Mouse (Mus musculus): ENCODE data around the gene Pecam1. TPM values are rescaled to one million over a fixed set of nuclear protein-coding genes. Genes with fewer than 3 reads are reported as not detected.

Pecam1 gene
- total RNA-seq, 1 experiment = 83.9 TPM

DNA sequence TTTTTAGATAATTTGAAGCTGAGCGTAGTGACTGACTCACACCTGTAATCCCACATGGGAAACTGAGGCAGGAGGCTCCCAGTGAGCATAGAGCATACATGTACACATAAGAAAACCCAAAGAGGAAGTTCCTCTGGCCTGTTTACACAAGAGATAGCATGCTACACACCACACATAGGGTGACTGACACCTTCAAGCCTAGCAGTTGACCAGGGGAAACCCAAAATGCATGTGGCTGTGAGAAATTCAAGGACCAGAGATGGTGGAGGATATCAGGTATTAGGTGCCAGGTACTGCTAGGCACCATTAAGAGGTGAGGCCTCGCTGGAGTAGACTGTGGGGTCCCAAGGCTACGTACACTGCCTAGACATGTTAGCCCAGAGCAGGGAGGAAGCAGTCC is 47.8 kb downstream of the Pecam1 start:
- H3K36me3 ChIP-seq (ENCODE audit: control insufficient read depth, insufficient read depth, low read length, poor library complexity, severe bottlenecking) = peaks cover 30% of the 10 kb centered on the region
- TF ChIP-seq HCFC1 (IDR thresholded peaks at IDR 0.05; ENCODE audit: borderline replicate concordance, insufficient read depth, low read length) = no peak
- TF ChIP-seq ZC3H11A (IDR thresholded peaks at IDR 0.05; ENCODE audit: borderline replicate concordance, low read depth, low read length) = no peak
- TF ChIP-seq CHD2 (IDR thresholded peaks at IDR 0.05; ENCODE audit: low read depth, low read length) = no peak
- no peak for TF ChIP-seq ZNF384 (IDR thresholded peaks at IDR 0.05; ENCODE audit: low read depth, low read length)
- TF ChIP-seq MAFK (IDR thresholded peaks at IDR 0.05; ENCODE audit: insufficient read depth, low read depth, low read length) = no peak
- no peak overlapping the region for H3K9ac ChIP-seq (ENCODE audit: insufficient read depth, low read depth, low read length, poor library complexity, severe bottlenecking)
- in situ Hi-C loops (cut with MboI; ENCODE audit: low sequenced_read_pairs in 2 of 2, unreplicated experiment in 2 of 2) = no loop called here
- peaks cover 6 to 24% of the 10 kb centered on the region in 2 experiments; a peak in 3 of 4 replicates for H3K4me1 ChIP-seq (ENCODE audit: control insufficient read depth in 2 of 2, insufficient read depth in 2 of 2, low read length in 2 of 2, poor library complexity in 1 of 2)
- DNase-seq (ENCODE audit: low read depth, low spot score) = no peak
- no peak overlapping the region for H3K27ac ChIP-seq (ENCODE audit: insufficient read depth, low read depth, low read length, poor library complexity, severe bottlenecking)
- H3K4me3 ChIP-seq (ENCODE audit: insufficient read depth in 1 of 2, low read depth in 1 of 2, low read length in 2 of 2, poor library complexity in 1 of 2, severe bottlenecking in 1 of 2) = no peak overlapping the region
- H3K9me3 ChIP-seq (ENCODE audit: control insufficient read depth, insufficient read depth, low read depth, low read length) = no peaks in the 10 kb centered on the region

- no peak overlapping the region for H3K4me3 ChIP-seq (ENCODE audit: insufficient read depth in 1 of 2, low read depth in 1 of 2, low read length in 2 of 2, poor library complexity in 1 of 2, severe bottlenecking in 1 of 2)
- H3K36me3 ChIP-seq (ENCODE audit: control insufficient read depth, insufficient read depth, low read length, poor library complexity, severe bottlenecking) = peaks cover 29% of the 10 kb centered on the region
- no peak overlapping the region for H3K27ac ChIP-seq (ENCODE audit: insufficient read depth, low read depth, low read length, poor library complexity, severe bottlenecking)
- no peak for TF ChIP-seq MAFK (IDR thresholded peaks at IDR 0.05; ENCODE audit: insufficient read depth, low read depth, low read length)
- TF ChIP-seq HCFC1 (IDR thresholded peaks at IDR 0.05; ENCODE audit: borderline replicate concordance, insufficient read depth, low read length) = no peak
- no peaks in the 10 kb centered on the region for H3K9me3 ChIP-seq (ENCODE audit: control insufficient read depth, insufficient read depth, low read depth, low read length)
- in situ Hi-C loops (cut with MboI; ENCODE audit: low sequenced_read_pairs in 2 of 2, unreplicated experiment in 2 of 2) = no loop called here
- no peak for DNase-seq (ENCODE audit: low read depth, low spot score)
- no peak overlapping the region; the same call in 1 of the 2 replicates for H3K9ac ChIP-seq (ENCODE audit: insufficient read depth, low read depth, low read length, poor library complexity, severe bottlenecking)
- peaks cover 2 to 25% of the 10 kb centered on the region in 2 experiments; a peak in 3 of 4 replicates for H3K4me1 ChIP-seq (ENCODE audit: control insufficient read depth in 2 of 2, insufficient read depth in 2 of 2, low read length in 2 of 2, poor library complexity in 1 of 2)
Observed at GRCm38 (mm10) chr11:106701589-106701988, 48.8 kb downstream of the Pecam1 start.

- TF ChIP-seq HCFC1 (IDR thresholded peaks at IDR 0.05; ENCODE audit: borderline replicate concordance, insufficient read depth, low read length) (no peak), ZNF384 (IDR thresholded peaks at IDR 0.05; ENCODE audit: low read depth, low read length) (no peak), ZC3H11A (IDR thresholded peaks at IDR 0.05; ENCODE audit: borderline replicate concordance, low read depth, low read length) (no peak), CHD2 (IDR thresholded peaks at IDR 0.05; ENCODE audit: low read depth, low read length) (no peak), MAFK (IDR thresholded peaks at IDR 0.05; ENCODE audit: insufficient read depth, low read depth, low read length) (no peak)
- Histone ChIP-seq H3K4me1 (ENCODE audit: control insufficient read depth in 2 of 2, insufficient read depth in 2 of 2, low read length in 2 of 2, poor library complexity in 1 of 2) (peaks cover 0 to 22% of the 10 kb centered on the region in 2 experiments; a peak in 2 of 4 replicates), H3K36me3 (ENCODE audit: control insufficient read depth, insufficient read depth, low read length, poor library complexity, severe bottlenecking) (peaks cover 35% of the 10 kb centered on the region), H3K9me3 (ENCODE audit: control insufficient read depth, insufficient read depth, low read depth, low read length) (no peaks in the 10 kb centered on the region), H3K27ac (ENCODE audit: insufficient read depth, low read depth, low read length, poor library complexity, severe bottlenecking) (no peak overlapping the region), H3K4me3 (ENCODE audit: insufficient read depth in 1 of 2, low read depth in 1 of 2, low read length in 2 of 2, poor library complexity in 1 of 2, severe bottlenecking in 1 of 2) (no peak overlapping the region), H3K9ac (ENCODE audit: insufficient read depth, low read depth, low read length, poor library complexity, severe bottlenecking) (no peak overlapping the region)
- DNase-seq (ENCODE audit: low read depth, low spot score) = no peak
- in situ Hi-C loops (cut with MboI; ENCODE audit: low sequenced_read_pairs in 2 of 2, unreplicated experiment in 2 of 2) = no loop called here
Observed at GRCm38 (mm10) chr11:106699083-106699482, 51.3 kb downstream of the Pecam1 start.

GRCm38 (mm10) chr11:106698289-106698688 is 52.1 kb downstream of the Pecam1 start:
- peaks cover 0 to 21% of the 10 kb centered on the region in 2 experiments; a peak in 2 of 4 replicates for H3K4me1 ChIP-seq (ENCODE audit: control insufficient read depth in 2 of 2, insufficient read depth in 2 of 2, low read length in 2 of 2, poor library complexity in 1 of 2)
- DNase-seq (ENCODE audit: low read depth, low spot score) = no peak
- no peak for TF ChIP-seq HCFC1 (IDR thresholded peaks at IDR 0.05; ENCODE audit: borderline replicate concordance, insufficient read depth, low read length)
- no peak for TF ChIP-seq ZNF384 (IDR thresholded peaks at IDR 0.05; ENCODE audit: low read depth, low read length)
- no peak for TF ChIP-seq MAFK (IDR thresholded peaks at IDR 0.05; ENCODE audit: insufficient read depth, low read depth, low read length)
- TF ChIP-seq ZC3H11A (IDR thresholded peaks at IDR 0.05; ENCODE audit: borderline replicate concordance, low read depth, low read length) = no peak
- TF ChIP-seq CHD2 (IDR thresholded peaks at IDR 0.05; ENCODE audit: low read depth, low read length) = no peak
- H3K36me3 ChIP-seq (ENCODE audit: control insufficient read depth, insufficient read depth, low read length, poor library complexity, severe bottlenecking) = peaks cover 35% of the 10 kb centered on the region
- no peaks in the 10 kb centered on the region for H3K9me3 ChIP-seq (ENCODE audit: control insufficient read depth, insufficient read depth, low read depth, low read length)
- H3K9ac ChIP-seq (ENCODE audit: insufficient read depth, low read depth, low read length, poor library complexity, severe bottlenecking) = no peak overlapping the region
- no peak overlapping the region for H3K27ac ChIP-seq (ENCODE audit: insufficient read depth, low read depth, low read length, poor library complexity, severe bottlenecking)
- in situ Hi-C loops (cut with MboI; ENCODE audit: low sequenced_read_pairs in 2 of 2, unreplicated experiment in 2 of 2) = no loop called here
- H3K4me3 ChIP-seq (ENCODE audit: insufficient read depth in 1 of 2, low read depth in 1 of 2, low read length in 2 of 2, poor library complexity in 1 of 2, severe bottlenecking in 1 of 2) = no peak overlapping the region

- in situ Hi-C loops (cut with MboI; ENCODE audit: low sequenced_read_pairs in 2 of 2, unreplicated experiment in 2 of 2) = no loop called here
Observed at GRCm38 (mm10) chr11:106695917-106696316, 54.5 kb downstream of the Pecam1 start.

More at GRCm38 (mm10) chr11:106695917-106696316, 54.5 kb downstream of the Pecam1 start:
- Histone ChIP-seq H3K27ac (ENCODE audit: insufficient read depth, low read depth, low read length, poor library complexity, severe bottlenecking) (no peak overlapping the region), H3K9me3 (ENCODE audit: control insufficient read depth, insufficient read depth, low read depth, low read length) (no peaks in the 10 kb centered on the region), H3K36me3 (ENCODE audit: control insufficient read depth, insufficient read depth, low read length, poor library complexity, severe bottlenecking) (peaks cover 33% of the 10 kb centered on the region), H3K4me3 (ENCODE audit: insufficient read depth in 1 of 2, low read depth in 1 of 2, low read length in 2 of 2, poor library complexity in 1 of 2, severe bottlenecking in 1 of 2) (no peak overlapping the region), H3K4me1 (ENCODE audit: control insufficient read depth in 2 of 2, insufficient read depth in 2 of 2, low read length in 2 of 2, poor library complexity in 1 of 2) (peaks cover 0 to 14% of the 10 kb centered on the region in 2 experiments; a peak in 2 of 4 replicates), H3K9ac (ENCODE audit: insufficient read depth, low read depth, low read length, poor library complexity, severe bottlenecking) (no peak overlapping the region)
- DNase-seq (ENCODE audit: low read depth, low spot score) = no peak
- TF ChIP-seq ZC3H11A (IDR thresholded peaks at IDR 0.05; ENCODE audit: borderline replicate concordance, low read depth, low read length) = no peak
- no peak for TF ChIP-seq HCFC1 (IDR thresholded peaks at IDR 0.05; ENCODE audit: borderline replicate concordance, insufficient read depth, low read length)
- TF ChIP-seq ZNF384 (IDR thresholded peaks at IDR 0.05; ENCODE audit: low read depth, low read length) = no peak
- TF ChIP-seq CHD2 (IDR thresholded peaks at IDR 0.05; ENCODE audit: low read depth, low read length) = no peak
- TF ChIP-seq MAFK (IDR thresholded peaks at IDR 0.05; ENCODE audit: insufficient read depth, low read depth, low read length) = no peak
